ENCODE assay signal across 17 mouse cellular contexts in the genomic region with DNA sequence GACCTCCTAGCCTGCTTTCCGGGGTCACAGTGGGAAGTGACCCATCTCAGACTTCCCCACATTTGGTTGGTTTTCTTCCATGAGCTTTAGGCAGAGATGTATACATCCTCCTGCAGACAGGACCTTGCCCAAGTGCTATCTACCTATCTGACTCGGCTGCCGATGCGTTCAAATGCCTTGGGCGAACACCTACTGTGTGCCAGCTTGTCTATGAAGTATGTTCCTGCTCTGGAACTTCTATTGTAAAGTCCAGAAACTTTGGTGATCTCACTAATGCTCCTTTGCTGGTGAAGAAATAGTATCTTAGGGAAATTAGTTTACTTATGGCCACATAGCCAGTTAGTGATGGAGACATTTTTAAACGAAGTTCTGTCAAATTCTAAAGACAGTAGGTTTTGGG.
"Had no signal": no experiment of that assay in that cellular context is flagged by ENCODE, and none has a peak within 500 bp of the region (broad histone marks: within the 10 kb centered on the region; RNA-seq: fewer than 3 reads in every experiment).

No protein-coding gene starts in this region.

- H3K36me3 ChIP-seq: midbrain, embryonic 10.5 days; midbrain, embryonic 13.5 days; midbrain, embryonic 15.5 days; neural tube, embryonic 12.5 days; stomach, embryonic 15.5 days had no signal

- H3K27ac ChIP-seq: liver, embryonic 14.5 days; midbrain, embryonic 10.5 days; midbrain, embryonic 13.5 days; midbrain, embryonic 15.5 days; neural tube, embryonic 12.5 days; stomach, embryonic 15.5 days; stomach, postnatal 0 days had no signal

- H3K9me3 ChIP-seq: midbrain, embryonic 10.5 days; midbrain, embryonic 13.5 days; midbrain, embryonic 15.5 days; neural tube, embryonic 12.5 days; stomach, embryonic 15.5 days had no signal

- H3K9ac ChIP-seq: liver, embryonic 14.5 days; lung, embryonic 14.5 days; midbrain, embryonic 13.5 days; midbrain, embryonic 15.5 days; neural tube, embryonic 12.5 days; stomach, embryonic 15.5 days had no signal

- ATAC-seq: midbrain, embryonic 13.5 days; midbrain, embryonic 15.5 days had no signal

- H3K4me3 ChIP-seq: midbrain, embryonic 10.5 days; midbrain, embryonic 13.5 days; midbrain, embryonic 15.5 days; neural tube, embryonic 12.5 days; stomach, embryonic 15.5 days had no signal

- H3K27me3 ChIP-seq: midbrain, embryonic 13.5 days; midbrain, embryonic 15.5 days; neural tube, embryonic 12.5 days; stomach, embryonic 15.5 days had no signal

- DNase-seq: lung, adult 18-20 months; lung, embryonic 14.5 days; lung, postnatal 10 days; retina, postnatal 1 day; right cerebral cortex, adult 18-20 months; right cerebral cortex, postnatal 25 days; right cerebral cortex, postnatal 4 days; thymus, adult 2 months; thymus, postnatal 25 days; thymus, postnatal 4 days had no signal

- H3K4me2 ChIP-seq: lung, embryonic 14.5 days; midbrain, embryonic 13.5 days; midbrain, embryonic 15.5 days; neural tube, embryonic 12.5 days; stomach, embryonic 15.5 days had no signal

- H3K4me1 ChIP-seq: midbrain, embryonic 10.5 days; midbrain, embryonic 13.5 days; midbrain, embryonic 15.5 days; neural tube, embryonic 12.5 days; stomach, embryonic 15.5 days had no signal
